Mouse (Mus musculus): Measurements from ENCODE around the gene Rnf220. TPM values are rescaled to one million over a fixed set of nuclear protein-coding genes. Genes with fewer than 3 reads are reported as not detected.

Rnf220 gene
- polyA plus RNA-seq, 1 experiment from 2014 or later: 55.5 TPM

GRCm38 (mm10) chr4:117438064-117438463, 58.8 kb downstream of the Rnf220 start:
- WGBS: 82% methylated on average over 14 of the region's 14 CpGs
- H3K9me3 ChIP-seq (ENCODE audit: control insufficient read depth, low read length): no peaks in the 10 kb centered on the region
- peaks cover 4% of the 10 kb centered on the region; the same call in 1 of the 2 replicates for H3K27me3 ChIP-seq (ENCODE audit: control insufficient read depth, insufficient read depth, low read length)
- H3K4me1 ChIP-seq (replicated peaks; ENCODE audit: control insufficient read depth, insufficient read depth, low read length): no peaks in the 10 kb centered on the region
- no peak overlapping the region for H3K4me2 ChIP-seq (replicated peaks; ENCODE audit: low read depth, low read length)
- H3K9ac ChIP-seq (ENCODE audit: low read depth, low read length): no peak overlapping the region
- H3K27ac ChIP-seq (ENCODE audit: low read depth, low read length): no peak overlapping the region
- H3K36me3 ChIP-seq (ENCODE audit: control insufficient read depth, insufficient read depth, low read length): no peaks in the 10 kb centered on the region
- DNase-seq (ENCODE audit: low spot score) (no peak), ATAC-seq (ENCODE audit: low FRiP score) (no peak)
- no peak overlapping the region for H3K4me3 ChIP-seq (ENCODE audit: low read depth, low read length)

- Histone ChIP-seq H3K27ac (ENCODE audit: low read depth, low read length) (no peak overlapping the region), H3K27me3 (ENCODE audit: control insufficient read depth, insufficient read depth, low read length) (peaks cover 4% of the 10 kb centered on the region; the same call in 1 of the 2 replicates), H3K9ac (ENCODE audit: low read depth, low read length) (no peak overlapping the region), H3K9me3 (ENCODE audit: control insufficient read depth, low read length) (no peaks in the 10 kb centered on the region), H3K36me3 (ENCODE audit: control insufficient read depth, insufficient read depth, low read length) (no peaks in the 10 kb centered on the region), H3K4me3 (ENCODE audit: low read depth, low read length) (no peak overlapping the region; the same call in 1 of the 2 replicates), H3K4me2 (replicated peaks; ENCODE audit: low read depth, low read length) (no peak overlapping the region), H3K4me1 (replicated peaks; ENCODE audit: control insufficient read depth, insufficient read depth, low read length) (no peaks in the 10 kb centered on the region)
- ATAC-seq (ENCODE audit: low FRiP score): no peak
- WGBS: 38% methylated on average over 14 of the region's 14 CpGs
- DNase-seq (ENCODE audit: low spot score): no peak
Measured at GRCm38 (mm10) chr4:117436995-117437660, 59.7 kb downstream of the Rnf220 start.

GRCm38 (mm10) chr4:117434336-117434735, 62.5 kb downstream of the Rnf220 start:
- ATAC-seq (ENCODE audit: low FRiP score) (no peak), DNase-seq (ENCODE audit: low spot score) (no peak)
- H3K27ac ChIP-seq (ENCODE audit: low read depth, low read length): no peak overlapping the region
- no peaks in the 10 kb centered on the region for H3K4me1 ChIP-seq (replicated peaks; ENCODE audit: control insufficient read depth, insufficient read depth, low read length)
- no peak overlapping the region for H3K4me3 ChIP-seq (ENCODE audit: low read depth, low read length)
- WGBS: 75% methylated on average over 8 of the region's 8 CpGs
- no peak overlapping the region for H3K9ac ChIP-seq (ENCODE audit: low read depth, low read length)
- no peaks in the 10 kb centered on the region for H3K9me3 ChIP-seq (ENCODE audit: control insufficient read depth, low read length)
- no peak overlapping the region for H3K4me2 ChIP-seq (replicated peaks; ENCODE audit: low read depth, low read length)
- H3K27me3 ChIP-seq (ENCODE audit: control insufficient read depth, insufficient read depth, low read length): peaks cover 8% of the 10 kb centered on the region
- no peaks in the 10 kb centered on the region for H3K36me3 ChIP-seq (ENCODE audit: control insufficient read depth, insufficient read depth, low read length)

- 75% methylated on average over 9 of the region's 9 CpGs for WGBS
- Histone ChIP-seq H3K27me3 (ENCODE audit: control insufficient read depth, insufficient read depth, low read length) (peaks cover 18% of the 10 kb centered on the region), H3K4me1 (replicated peaks; ENCODE audit: control insufficient read depth, insufficient read depth, low read length) (no peaks in the 10 kb centered on the region), H3K36me3 (ENCODE audit: control insufficient read depth, insufficient read depth, low read length) (no peaks in the 10 kb centered on the region), H3K9ac (ENCODE audit: low read depth, low read length) (no peak overlapping the region), H3K27ac (ENCODE audit: low read depth, low read length) (no peak overlapping the region), H3K4me3 (ENCODE audit: low read depth, low read length) (no peak overlapping the region), H3K4me2 (replicated peaks; ENCODE audit: low read depth, low read length) (no peak overlapping the region), H3K9me3 (ENCODE audit: control insufficient read depth, low read length) (no peaks in the 10 kb centered on the region)
- ATAC-seq (ENCODE audit: low FRiP score) (no peak), DNase-seq (ENCODE audit: low spot score) (no peak)
Measured at GRCm38 (mm10) chr4:117429604-117430003, 67.2 kb downstream of the Rnf220 start.

- no peak overlapping the region for H3K4me2 ChIP-seq (replicated peaks; ENCODE audit: low read depth, low read length)
- peaks cover 22% of the 10 kb centered on the region for H3K27me3 ChIP-seq (ENCODE audit: control insufficient read depth, insufficient read depth, low read length)
- WGBS: 63% methylated on average over 12 of the region's 12 CpGs
- H3K4me1 ChIP-seq (replicated peaks; ENCODE audit: control insufficient read depth, insufficient read depth, low read length): no peaks in the 10 kb centered on the region
- no peak overlapping the region for H3K4me3 ChIP-seq (ENCODE audit: low read depth, low read length)
- H3K27ac ChIP-seq (ENCODE audit: low read depth, low read length): no peak overlapping the region
- H3K9ac ChIP-seq (ENCODE audit: low read depth, low read length): no peak overlapping the region
- no peak for DNase-seq (ENCODE audit: low spot score)
- ATAC-seq (ENCODE audit: low FRiP score): no peak
- no peaks in the 10 kb centered on the region for H3K36me3 ChIP-seq (ENCODE audit: control insufficient read depth, insufficient read depth, low read length)
- H3K9me3 ChIP-seq (ENCODE audit: control insufficient read depth, low read length): no peaks in the 10 kb centered on the region
Measured at GRCm38 (mm10) chr4:117427540-117427939, 69.3 kb downstream of the Rnf220 start.

GRCm38 (mm10) chr4:117421077-117421476, 75.8 kb downstream of the Rnf220 start:
- no peaks in the 10 kb centered on the region for H3K9me3 ChIP-seq (ENCODE audit: control insufficient read depth, low read length)
- H3K4me2 ChIP-seq (replicated peaks; ENCODE audit: low read depth, low read length): no peak overlapping the region
- no peak for ATAC-seq (ENCODE audit: low FRiP score)
- H3K4me3 ChIP-seq (ENCODE audit: low read depth, low read length): no peak overlapping the region
- no peak for DNase-seq (ENCODE audit: low spot score)
- peaks cover 59% of the 10 kb centered on the region for H3K27me3 ChIP-seq (ENCODE audit: control insufficient read depth, insufficient read depth, low read length)
- H3K36me3 ChIP-seq (ENCODE audit: control insufficient read depth, insufficient read depth, low read length): no peaks in the 10 kb centered on the region
- H3K27ac ChIP-seq (ENCODE audit: low read depth, low read length): no peak overlapping the region
- 90% methylated on average over 7 of the region's 7 CpGs for WGBS
- no peak overlapping the region for H3K9ac ChIP-seq (ENCODE audit: low read depth, low read length)
- H3K4me1 ChIP-seq (replicated peaks; ENCODE audit: control insufficient read depth, insufficient read depth, low read length): no peaks in the 10 kb centered on the region

GRCm38 (mm10) chr4:117416827-117417226, 80.0 kb downstream of the Rnf220 start:
- WGBS: 65% methylated on average over 1 of the region's 1 CpGs
- no peak for DNase-seq (ENCODE audit: low spot score)
- no peak overlapping the region for H3K9ac ChIP-seq (ENCODE audit: low read depth, low read length)
- H3K4me2 ChIP-seq (replicated peaks; ENCODE audit: low read depth, low read length): no peak overlapping the region
- no peak overlapping the region for H3K27ac ChIP-seq (ENCODE audit: low read depth, low read length)
- H3K36me3 ChIP-seq (ENCODE audit: control insufficient read depth, insufficient read depth, low read length): no peaks in the 10 kb centered on the region
- peaks cover 74% of the 10 kb centered on the region for H3K27me3 ChIP-seq (ENCODE audit: control insufficient read depth, insufficient read depth, low read length)
- no peak overlapping the region for H3K4me3 ChIP-seq (ENCODE audit: low read depth, low read length)
- ATAC-seq (ENCODE audit: low FRiP score): no peak
- H3K4me1 ChIP-seq (replicated peaks; ENCODE audit: control insufficient read depth, insufficient read depth, low read length): peaks cover 8% of the 10 kb centered on the region
- no peaks in the 10 kb centered on the region for H3K9me3 ChIP-seq (ENCODE audit: control insufficient read depth, low read length)

GRCm38 (mm10) chr4:117410049-117410410, 86.8 kb downstream of the Rnf220 start:
- Histone ChIP-seq H3K27ac (ENCODE audit: low read depth, low read length) (peak overlapping the region; percentile 60), H3K27me3 (ENCODE audit: control insufficient read depth, insufficient read depth, low read length) (peaks cover 74% of the 10 kb centered on the region), H3K4me1 (replicated peaks; ENCODE audit: control insufficient read depth, insufficient read depth, low read length) (peaks cover 18% of the 10 kb centered on the region), H3K4me2 (replicated peaks; ENCODE audit: low read depth, low read length) (no peak overlapping the region), H3K9ac (ENCODE audit: low read depth, low read length) (no peak overlapping the region), H3K9me3 (ENCODE audit: control insufficient read depth, low read length) (no peaks in the 10 kb centered on the region), H3K36me3 (ENCODE audit: control insufficient read depth, insufficient read depth, low read length) (no peaks in the 10 kb centered on the region), H3K4me3 (ENCODE audit: low read depth, low read length) (no peak overlapping the region)
- 6% methylated on average over 3 of the region's 3 CpGs for WGBS
- DNase-seq (ENCODE audit: low spot score) (peak; percentile 34), ATAC-seq (ENCODE audit: low FRiP score) (no peak)

Data from hindbrain, embryonic 11.5 days (tissue).